11 mouse cellular contexts compared by ENCODE assay signal in genomic region chr5:140021755-140022154, GRCm38 (mm10).
DNase-seq lines count a peak whose midpoint lies in the region; ATAC-seq and TF ChIP-seq lines count a peak whose summit lies in the region.
"Had no signal": no experiment of that assay in that cellular context is flagged by ENCODE, and none has a peak within 500 bp of the region (broad histone marks: within the 10 kb centered on the region; RNA-seq: fewer than 3 reads in every experiment).

No protein-coding gene starts in this region.

- H3K9me3 ChIP-seq in forebrain, embryonic 15.5 days, result no peaks in the 10 kb centered on the region
- H3K9me3 ChIP-seq in forebrain, embryonic 11.5 days (ENCODE audit: control insufficient read depth, low read length), result no peaks in the 10 kb centered on the region
- no peaks in the 10 kb centered on the region for H3K9me3 ChIP-seq in kidney, embryonic 14.5 days (ENCODE audit: control insufficient read depth, low read length)
- H3K9me3 ChIP-seq: heart, embryonic 13.5 days had no signal

- no peak overlapping the region for H3ac ChIP-seq in myocyte (ENCODE audit: control insufficient read depth, insufficient read length)

- no peak overlapping the region for H3K9ac ChIP-seq in forebrain, embryonic 15.5 days (replicated peaks)
- H3K9ac ChIP-seq in forebrain, embryonic 11.5 days (ENCODE audit: low read length), result no peak overlapping the region
- no peak overlapping the region for H3K9ac ChIP-seq in kidney, embryonic 14.5 days (ENCODE audit: low read depth, low read length)
- H3K9ac ChIP-seq: heart, embryonic 13.5 days had no signal

- 70% methylated on average over 10 of the region's 10 CpGs for WGBS in forebrain, embryonic 15.5 days
- WGBS in forebrain, embryonic 11.5 days, result 84% methylated on average over 10 of the region's 10 CpGs
- 87% methylated on average over 10 of the region's 10 CpGs for WGBS in kidney, embryonic 14.5 days
- WGBS in thymus, adult 2 months, result 88% methylated on average over 10 of the region's 10 CpGs

- TF ChIP-seq CTCF in thymus, adult 2 months (IDR thresholded peaks at IDR 0.05; ENCODE audit: borderline replicate concordance, control insufficient read depth, extremely low read depth, insufficient read depth, low read length, poor library complexity), result no peak

- H3K4me1 ChIP-seq in forebrain, embryonic 15.5 days, result peaks cover 37% of the 10 kb centered on the region
- peaks cover 1% of the 10 kb centered on the region; the same call in 1 of the 2 replicates for H3K4me1 ChIP-seq in forebrain, embryonic 11.5 days (replicated peaks; ENCODE audit: control insufficient read depth, insufficient read depth, low read length)
- no peaks in the 10 kb centered on the region for H3K4me1 ChIP-seq in kidney, embryonic 14.5 days (ENCODE audit: control insufficient read depth, insufficient read depth, low read length)
- H3K4me1 ChIP-seq in thymus, adult 2 months (replicated peaks; ENCODE audit: control insufficient read depth, insufficient read depth, low read length), result no peaks in the 10 kb centered on the region

- H3K36me3 ChIP-seq in forebrain, embryonic 15.5 days, result no peaks in the 10 kb centered on the region
- H3K36me3 ChIP-seq in forebrain, embryonic 11.5 days (ENCODE audit: control insufficient read depth, insufficient read depth, low read length), result no peaks in the 10 kb centered on the region
- no peaks in the 10 kb centered on the region for H3K36me3 ChIP-seq in myocyte (ENCODE audit: control insufficient read depth, insufficient read depth)
- H3K36me3 ChIP-seq in kidney, embryonic 14.5 days (ENCODE audit: control insufficient read depth, insufficient read depth, low read length), result no peaks in the 10 kb centered on the region
- no peaks in the 10 kb centered on the region for H3K36me3 ChIP-seq in thymus, adult 2 months (ENCODE audit: control insufficient read depth, insufficient read depth, low read length)
- H3K36me3 ChIP-seq: heart, embryonic 13.5 days had no signal

- 0 out of 2 replicates have a peak overlapping the region, but pooled peaks have one; percentile 50 for H3K27ac ChIP-seq in forebrain, embryonic 15.5 days (replicated peaks)
- H3K27ac ChIP-seq in forebrain, embryonic 11.5 days (ENCODE audit: low read depth, low read length), result no peak overlapping the region
- no peak overlapping the region for H3K27ac ChIP-seq in kidney, embryonic 14.5 days (ENCODE audit: low read depth, low read length)
- H3K27ac ChIP-seq in thymus, adult 2 months (ENCODE audit: control insufficient read depth, insufficient read depth, low read length), result no peak overlapping the region
- H3K27ac ChIP-seq: heart, embryonic 13.5 days had no signal

- no peak overlapping the region for H3K4me3 ChIP-seq in forebrain, embryonic 15.5 days
- no peak overlapping the region for H3K4me3 ChIP-seq in forebrain, embryonic 11.5 days (ENCODE audit: low read depth, low read length)
- H3K4me3 ChIP-seq in myocyte, result no peak overlapping the region
- H3K4me3 ChIP-seq in kidney, embryonic 14.5 days (ENCODE audit: low read length), result no peak overlapping the region
- H3K4me3 ChIP-seq in thymus, adult 2 months (ENCODE audit: control insufficient read depth, insufficient read depth, low read length), result no peak overlapping the region
- H3K4me3 ChIP-seq: heart, embryonic 13.5 days had no signal

- DNase-seq in forebrain, embryonic 11.5 days (ENCODE audit: low spot score), result no peak
- peak; percentile 59 for DNase-seq in cerebellum, adult 11 months
- DNase-seq in frontal cortex, adult 2 months (ENCODE audit: extremely low spot score in 1 of 2, low spot score in 1 of 2), result peak; percentile 28 to 56
- no peak for DNase-seq in retina, postnatal 1 day
- DNase-seq in thymus, adult 2 months, result no peak
- DNase-seq: lung, adult 18-20 months; thymus, postnatal 36 days had no signal

- H3K79me2 ChIP-seq in myocyte (ENCODE audit: control insufficient read depth, insufficient read depth), result no peaks in the 10 kb centered on the region

- no peak overlapping the region for H3K4me2 ChIP-seq in forebrain, embryonic 15.5 days (replicated peaks)
- no peak overlapping the region for H3K4me2 ChIP-seq in forebrain, embryonic 11.5 days (ENCODE audit: low read depth, low read length, severe bottlenecking)
- H3K4me2 ChIP-seq in myocyte (ENCODE audit: low read depth), result no peak overlapping the region
- H3K4me2 ChIP-seq in kidney, embryonic 14.5 days (replicated peaks; ENCODE audit: low read depth, low read length), result no peak overlapping the region
- H3K4me2 ChIP-seq: heart, embryonic 13.5 days had no signal

- ATAC-seq in forebrain, embryonic 15.5 days (replicated peaks), result 0 out of 2 replicates have a peak, but pooled peaks have one; percentile 42
- ATAC-seq in forebrain, embryonic 11.5 days (replicated peaks; ENCODE audit: low FRiP score), result no peak
- ATAC-seq in kidney, embryonic 14.5 days (ENCODE audit: low FRiP score, low TSS enrichment), result no peak

- TF ChIP-seq POLR2A in myocyte (IDR thresholded peaks at IDR 0.05; ENCODE audit: insufficient read length, low read depth), result no peak
- no peak for TF ChIP-seq POLR2A in thymus, adult 2 months (IDR thresholded peaks at IDR 0.05; ENCODE audit: control insufficient read depth, extremely low read depth, insufficient read depth, low read length, poor library complexity)

- H3K27me3 ChIP-seq in forebrain, embryonic 15.5 days, result no peaks in the 10 kb centered on the region
- no peaks in the 10 kb centered on the region for H3K27me3 ChIP-seq in forebrain, embryonic 11.5 days (ENCODE audit: control insufficient read depth, insufficient read depth, low read length)
- no peaks in the 10 kb centered on the region for H3K27me3 ChIP-seq in myocyte (ENCODE audit: control insufficient read depth, insufficient read depth, insufficient read length)
- no peaks in the 10 kb centered on the region for H3K27me3 ChIP-seq in kidney, embryonic 14.5 days (ENCODE audit: control insufficient read depth, insufficient read depth, low read length)
- H3K27me3 ChIP-seq in thymus, adult 2 months (ENCODE audit: control insufficient read depth, insufficient read depth, low read length), result no peaks in the 10 kb centered on the region
- H3K27me3 ChIP-seq: heart, embryonic 13.5 days had no signal

TF ChIP-seq in myocyte, 11 proteins besides CTCF, POLR2A, EP300 and RAD21:
- TF ChIP-seq POLR2AphosphoS2 (IDR thresholded peaks at IDR 0.05; ENCODE audit: insufficient read length, low read depth), result no peak
- no peak for TF ChIP-seq E2F4 (IDR thresholded peaks at IDR 0.05; ENCODE audit: insufficient read depth)
- TF ChIP-seq REST (IDR thresholded peaks at IDR 0.05; ENCODE audit: insufficient read depth, insufficient read length), result no peak
- TF ChIP-seq MAX (IDR thresholded peaks at IDR 0.05; ENCODE audit: low read depth), result no peak
- TF ChIP-seq MYOD1 (IDR thresholded peaks at IDR 0.05; ENCODE audit: control insufficient read depth in 1 of 3, insufficient read length in 2 of 3, low read depth in 2 of 3), result peak in 2 of 3 experiments; percentile 69 to 83
- TF ChIP-seq TCF3 (IDR thresholded peaks at IDR 0.05; ENCODE audit: insufficient read length, low read depth), result peak; percentile 56
- no peak for TF ChIP-seq CEBPB (IDR thresholded peaks at IDR 0.05; ENCODE audit: insufficient read depth, poor library complexity, severe bottlenecking)
- TF ChIP-seq TCF12 (IDR thresholded peaks at IDR 0.05; ENCODE audit: insufficient read depth, poor library complexity, severe bottlenecking), result peak; percentile 1
- peak in 2 of 3 experiments; percentile 74 to 75 for TF ChIP-seq MYOG (IDR thresholded peaks at IDR 0.05; ENCODE audit: control insufficient read depth in 1 of 3, insufficient read depth in 1 of 3, insufficient read length in 2 of 3, low read depth in 2 of 3)
TF ChIP-seq in myocyte: peak in this region for 4.

Comparison
In these comparisons a context has a peak if more than half of its experiments do, and no peak if none do; other contexts are left out.
1. DNase-seq: peak in cerebellum, adult 11 months (single experiment) and frontal cortex, adult 2 months (2 of 2); none in forebrain, embryonic 11.5 days (single experiment), retina, postnatal 1 day (single experiment) and thymus, adult 2 months (single experiment).